Mouse (Mus musculus) stomach, postnatal 0 days (tissue): ENCODE results near the gene Klk1b5. TPM values are rescaled to one million over a fixed set of nuclear protein-coding genes. Genes with fewer than 3 reads are reported as not detected.
"Not testable (repeated sequence)": the region's sequence is repeated elsewhere in the genome, so short reads cannot be mapped to it uniquely, and the experiment has no call there.

Source experiments
- ATAC-seq: fragments of 200-750 bp; cut with Nextera tagmentation; 2 replicates; pipeline ENCODE4 v1.8.0; 2017; ENCODE audit not compliant: low FRiP score, low TSS enrichment
- DNase-seq: peaks from one replicate; pipeline ENCODE4 v3.0.0-alpha.2; 2016; ENCODE audit warnings: low spot score
- H3K27ac ChIP-seq: fragments of 300-500 bp; sonication (generic); replicated peaks from 2 replicates; pipeline ENCODE4 v1.5.1; 2014; ENCODE audit warnings: mild to moderate bottlenecking, control low read depth
- H3K27me3 ChIP-seq: fragments of 300-500 bp; sonication (generic); 2 replicates; pipeline ENCODE4 v1.6.1; 2014; ENCODE audit warnings: low read length; ENCODE audit not compliant: control insufficient read depth, insufficient read depth
- H3K36me3 ChIP-seq: fragments of 300-500 bp; sonication (generic); 2 replicates; pipeline ENCODE4 v1.6.1; 2014; ENCODE audit warnings: low read length, mixed read lengths; ENCODE audit not compliant: control insufficient read depth, insufficient read depth
- H3K4me1 ChIP-seq: fragments of 300-500 bp; sonication (generic); replicated peaks from 2 replicates; pipeline ENCODE4 v1.6.1; 2014; ENCODE audit warnings: antibody characterized with exemption; ENCODE audit not compliant: control insufficient read depth, insufficient read depth
- H3K4me2 ChIP-seq: fragments of 300-500 bp; sonication (generic); replicated peaks from 2 replicates; pipeline ENCODE4 v1.6.1; 2014; ENCODE audit warnings: low read depth, mild to moderate bottlenecking, control low read depth, moderate library complexity
- H3K4me3 ChIP-seq: fragments of 300-500 bp; sonication (generic); 2 replicates; pipeline ENCODE4 v1.5.1; 2014; ENCODE audit warnings: low read depth, low read length, control low read depth
- H3K9ac ChIP-seq: fragments of 300-500 bp; sonication (generic); 2 replicates; pipeline ENCODE4 v1.6.1; 2014; ENCODE audit warnings: mild to moderate bottlenecking, low read length, control low read depth, mixed read lengths
- H3K9me3 ChIP-seq: fragments of 300-500 bp; sonication (generic); 2 replicates; pipeline ENCODE4 v1.6.1; 2016; ENCODE audit warnings: low read length; ENCODE audit not compliant: control insufficient read depth
- CTCF ChIP-seq: IDR thresholded peaks from 2 replicates; pipeline ENCODE4 v1.5.1; 2016; ENCODE audit warnings: antibody characterized with exemption, low read depth, mild to moderate bottlenecking, moderate library complexity
- EP300 ChIP-seq: optimal IDR thresholded peaks from 2 replicates; pipeline ENCODE3; 2016; ENCODE audit warnings: antibody characterized with exemption
- WGBS: fragments of 180-500 bp; shearing (Covaris S2); extraction: QIAGEN DNeasy Blood & Tissue Kit; methylation state at CpG from one replicate; pipeline ENCODE4 v1.1.7; 2014; 5-methylcytosine and 5-hydroxymethylcytosine counted together
- polyA plus RNA-seq: library from polyadenylated mRNA; unstranded; fragments of >200 nt; fragmentation: Nextera tagmentation; extraction: Ambion mirVana; gene quantifications from 2 replicates; pipeline ENCODE4 v1.2.1, GENCODE M21; 2015

Gene Klk1b5
- not detected in 2 replicates for polyA plus RNA-seq

- ATAC-seq = no peak
- Histone ChIP-seq H3K9me3 (no peaks in the 10 kb centered on the region), H3K27ac (no peak within 1 kb of the TSS), H3K36me3 (no peaks in the 10 kb centered on the region), H3K4me2 (no peak within 1 kb of the TSS), H3K4me1 (no peaks in the 10 kb centered on the region), H3K4me3 (no peak within 1 kb of the TSS), H3K27me3 (no peaks in the 10 kb centered on the region), H3K9ac (no peak within 1 kb of the TSS)
- no peak for DNase-seq
- no peak for TF ChIP-seq CTCF
- no peak for TF ChIP-seq EP300
- WGBS = 74% methylated on average over 1 of the region's 1 CpGs
Observed at GRCm38 (mm10) chr7:44215645-44216044, at the start of gene Klk1b5. TSS of gene Klk1b5 (plus strand) at chr7:44215945.

GRCm38 (mm10) chr7:44179299-44180045 is 36.3 kb upstream of the Klk1b5 start:
- no peak overlapping the region for H3K4me2 ChIP-seq
- DNase-seq = peak; percentile 69
- H3K4me3 ChIP-seq = no peak overlapping the region
- no peaks in the 10 kb centered on the region for H3K9me3 ChIP-seq
- no peaks in the 10 kb centered on the region for H3K27me3 ChIP-seq
- TF ChIP-seq CTCF (no peak), EP300 (no peak)
- 44% methylated on average over 9 of the region's 9 CpGs for WGBS
- no peak overlapping the region for H3K9ac ChIP-seq
- no peaks in the 10 kb centered on the region for H3K4me1 ChIP-seq
- no peaks in the 10 kb centered on the region for H3K36me3 ChIP-seq
- peak; percentile 87 for ATAC-seq
- H3K27ac ChIP-seq = no peak overlapping the region

- H3K9ac ChIP-seq, H3K4me2 ChIP-seq, H3K27ac ChIP-seq, H3K9me3 ChIP-seq, H3K4me3 ChIP-seq, H3K27me3 ChIP-seq, H3K36me3 ChIP-seq, H3K4me1 ChIP-seq: not testable (repeated sequence)
- 48% methylated on average over 8 of the region's 8 CpGs for WGBS
- DNase-seq (peak; percentile 76), ATAC-seq (peak; percentile 84; the same call in 1 of the 2 replicates)
Observed at GRCm38 (mm10) chr7:44186516-44186915, 29.2 kb upstream of the Klk1b5 start.

GRCm38 (mm10) chr7:44187936-44188335 is 27.8 kb upstream of the Klk1b5 start, which contains the start of gene Klk1b24:
TSS of gene Klk1b24 (plus strand) at chr7:44188236.
- H3K9ac ChIP-seq, H3K27me3 ChIP-seq, DNase-seq, ATAC-seq, H3K4me3 ChIP-seq, H3K9me3 ChIP-seq, H3K4me1 ChIP-seq, H3K4me2 ChIP-seq, H3K36me3 ChIP-seq, H3K27ac ChIP-seq: not testable (repeated sequence)

- not testable (repeated sequence) for H3K9me3 ChIP-seq, H3K9ac ChIP-seq, ATAC-seq, H3K4me2 ChIP-seq, H3K4me3 ChIP-seq, DNase-seq, H3K36me3 ChIP-seq, H3K4me1 ChIP-seq, H3K27ac ChIP-seq, H3K27me3 ChIP-seq
- WGBS = 88% methylated on average over 1 of the region's 1 CpGs
Observed at GRCm38 (mm10) chr7:44193466-44193865, 22.3 kb upstream of the Klk1b5 start.

- H3K36me3 ChIP-seq = no peaks in the 10 kb centered on the region
- ATAC-seq = no peak
- no peak within 1 kb of the TSS for H3K4me2 ChIP-seq
- no peak for TF ChIP-seq EP300
- no peak for TF ChIP-seq CTCF
- 56% methylated on average over 3 of the region's 3 CpGs for WGBS
- H3K27ac ChIP-seq = no peak within 1 kb of the TSS
- no peaks in the 10 kb centered on the region for H3K4me1 ChIP-seq
- no peaks in the 10 kb centered on the region for H3K27me3 ChIP-seq
- DNase-seq = no peak
- H3K9me3 ChIP-seq = no peaks in the 10 kb centered on the region
- H3K4me3 ChIP-seq = no peak within 1 kb of the TSS
- H3K9ac ChIP-seq = no peak within 1 kb of the TSS
Observed at GRCm38 (mm10) chr7:44197891-44198290, 17.9 kb upstream of the Klk1b5 start, which contains the start of gene Klk1b3. TSS of gene Klk1b3 (plus strand) at chr7:44198191.

GRCm38 (mm10) chr7:44207135-44207534 is 8.6 kb upstream of the Klk1b5 start, which contains the start of gene Klk1b4:
TSS of gene Klk1b4 (plus strand) at chr7:44207435.
- H3K4me2 ChIP-seq, H3K27me3 ChIP-seq, H3K9ac ChIP-seq, H3K27ac ChIP-seq, H3K4me1 ChIP-seq, H3K36me3 ChIP-seq, ATAC-seq, DNase-seq, H3K4me3 ChIP-seq, H3K9me3 ChIP-seq: not testable (repeated sequence)
- 34% methylated on average over 3 of the region's 3 CpGs for WGBS
